Mouse (Mus musculus) fat pad, adult 2 months (tissue): ENCODE results near the gene Krtap1-3.

Source experiments
- DNase-seq: peaks from one replicate; pipeline ENCODE4 v3.0.0-alpha.2; 2011; ENCODE audit warnings: low read depth, low spot score; ENCODE audit errors: extremely low read depth

Gene Krtap1-3

GRCm38 (mm10) chr11:99559366-99559765 lies 31.8 kb downstream of the Krtap1-3 start, which contains the start of gene Gm11939:
Gm11939 (minus strand) TSS chr11:99559466.
- no peak for DNase-seq

- no peak for DNase-seq
These were observed 33.0 kb downstream of the Krtap1-3 start for GRCm38 (mm10) chr11:99557976-99558745.

- DNase-seq: no peak
These were observed 34.4 kb downstream of the Krtap1-3 start, which contains the start of gene Krtap3-2 for GRCm38 (mm10) chr11:99556753-99557152. Krtap3-2 (minus strand) TSS chr11:99556853.

GRCm38 (mm10) chr11:99556195-99556594 lies 34.9 kb downstream of the Krtap1-3 start:
- DNase-seq: no peak

- DNase-seq: no peak
These were observed 40.4 kb downstream of the Krtap1-3 start, which contains the start of gene Krtap3-3 for GRCm38 (mm10) chr11:99550765-99551164. Krtap3-3 (minus strand) TSS chr11:99550865.

- no peak for DNase-seq
These were observed 43.2 kb downstream of the Krtap1-3 start for GRCm38 (mm10) chr11:99547892-99548291.
